ENCODE assay signal across 8 mouse cellular contexts in the genomic region with DNA sequence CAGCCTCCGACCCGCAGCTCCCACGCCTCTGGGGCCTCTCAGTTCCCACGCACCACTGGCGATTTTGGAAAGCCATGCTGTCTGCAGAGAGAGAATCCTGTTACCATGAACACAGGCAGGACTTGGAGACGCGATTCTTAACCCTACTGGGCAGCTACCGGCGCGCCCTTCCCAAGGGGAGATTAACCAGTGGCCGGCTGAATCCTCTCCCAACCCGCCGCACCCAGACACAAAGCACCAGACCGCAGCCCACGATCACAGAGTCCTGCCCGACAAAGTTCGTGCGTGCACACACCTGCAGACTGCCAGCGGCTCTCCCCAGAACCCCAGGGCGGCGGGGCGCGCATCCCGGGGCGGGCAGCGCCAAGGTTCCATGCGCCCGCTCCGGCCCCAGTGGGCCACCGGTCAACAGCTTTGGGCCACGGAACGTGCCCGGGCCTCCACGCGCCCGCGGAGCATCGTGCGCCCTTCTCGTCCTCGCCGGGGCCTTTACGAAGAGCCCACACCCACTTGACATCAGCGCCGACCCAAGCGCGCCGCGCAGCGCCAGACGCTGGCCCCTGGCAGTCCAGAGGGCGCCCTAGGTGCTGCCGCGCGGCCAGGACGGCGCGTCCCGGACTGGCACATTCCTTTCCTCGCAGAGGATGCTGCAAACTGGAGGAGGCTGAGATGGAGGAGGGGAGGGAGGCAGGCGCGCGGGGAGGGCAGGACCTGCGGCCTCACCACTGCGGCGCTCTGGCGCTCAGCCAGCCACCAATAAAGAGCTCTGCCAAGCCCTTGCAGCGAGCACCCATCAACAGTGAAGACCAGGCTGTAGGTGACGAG.
DNase-seq lines count a peak whose midpoint lies in the region.

No protein-coding gene starts in this region.

- peaks cover 55% of the 10 kb centered on the region for H3K4me1 ChIP-seq in embryonic facial prominence, embryonic 10.5 days

- no peaks in the 10 kb centered on the region for H3K9me3 ChIP-seq in embryonic facial prominence, embryonic 10.5 days

- under 1% methylated on average over 69 of the region's 69 CpGs for WGBS in embryonic facial prominence, embryonic 10.5 days

- peaks cover 52% of the 10 kb centered on the region for H3K27me3 ChIP-seq in embryonic facial prominence, embryonic 10.5 days (replicated peaks; ENCODE audit: low read depth, poor library complexity, severe bottlenecking)

- peak overlapping the region; percentile 70 for H3K4me3 ChIP-seq in embryonic facial prominence, embryonic 10.5 days

- peak overlapping the region; percentile 72 for H3K27ac ChIP-seq in embryonic facial prominence, embryonic 10.5 days (replicated peaks)

- H3K36me3 ChIP-seq in embryonic facial prominence, embryonic 10.5 days (replicated peaks), result no peaks in the 10 kb centered on the region

- intact Hi-C loops in heart, postnatal 14 days (cut with DNase I), result no loop called here

- DNase-seq in ovary, adult 18-20 months (ENCODE audit: low spot score), result peak; percentile 75
- DNase-seq in ovary, postnatal 10 days (ENCODE audit: low spot score), result no peak
- peak; percentile 74 for DNase-seq in embryonic facial prominence, embryonic 10.5 days (ENCODE audit: low spot score)
- peak; percentile 65 to 72 for DNase-seq in heart, postnatal 14 days
- peak; percentile 73 to 83 for DNase-seq in kidney, postnatal 4 days
- DNase-seq in mesoderm, embryonic 11.5 days (ENCODE audit: low read depth, low spot score), result peak; percentile 66
- peak; percentile 48 for DNase-seq in thymus, postnatal 14 days
- no peak for DNase-seq in frontal cortex, adult 2 months (ENCODE audit: extremely low spot score in 1 of 2, low spot score in 1 of 2)

Comparison
In these comparisons a context has a peak if more than half of its experiments do, and no peak if none do; other contexts are left out.
1. DNase-seq: peak in ovary, adult 18-20 months (single experiment), embryonic facial prominence, embryonic 10.5 days (single experiment), heart, postnatal 14 days (2 of 2), kidney, postnatal 4 days (2 of 2), mesoderm, embryonic 11.5 days (single experiment) and thymus, postnatal 14 days (single experiment); none in ovary, postnatal 10 days (single experiment) and frontal cortex, adult 2 months (0 of 2).